Mouse (Mus musculus): ENCODE measurements around the gene Nphp1.

DNA sequence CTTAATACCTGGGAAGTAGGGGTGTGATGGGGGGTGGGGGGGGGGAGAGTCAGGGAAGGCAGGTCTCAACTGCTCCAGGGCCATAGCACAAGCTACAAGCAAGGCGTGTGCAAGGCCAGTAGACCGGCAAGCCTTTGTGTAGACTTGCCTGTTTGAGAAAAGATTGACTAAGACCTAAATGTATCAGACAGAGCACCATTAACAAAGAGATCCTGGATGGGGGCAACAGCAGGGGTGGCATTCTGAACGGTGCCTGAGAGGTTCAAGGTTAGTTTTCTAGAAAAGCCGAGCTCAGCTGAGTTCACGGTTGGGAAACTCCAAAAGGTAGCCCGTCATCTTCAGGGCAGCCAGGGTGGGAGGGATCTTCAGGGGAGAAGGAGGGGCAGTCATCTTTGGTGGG is 83.4 kb downstream of the Nphp1 start:
- no peak for TF ChIP-seq CTCF (conservative IDR thresholded peaks at IDR 0.05; ENCODE audit: insufficient read depth, insufficient read length, low read depth, low read length)
- TF ChIP-seq POLR2A (IDR thresholded peaks at IDR 0.05; ENCODE audit: low read depth, low read length), result no peak

All from kidney, adult 2 months (tissue).